Mouse (Mus musculus): ENCODE measurements around the gene Zfp831. TPM values are rescaled to one million over a fixed set of nuclear protein-coding genes. Genes with fewer than 3 reads are reported as not detected.

Gene Zfp831
- polyA plus RNA-seq (2015; fragmentation: Nextera tagmentation; extraction: Ambion mirVana), result not detected in 2 replicates

DNA sequence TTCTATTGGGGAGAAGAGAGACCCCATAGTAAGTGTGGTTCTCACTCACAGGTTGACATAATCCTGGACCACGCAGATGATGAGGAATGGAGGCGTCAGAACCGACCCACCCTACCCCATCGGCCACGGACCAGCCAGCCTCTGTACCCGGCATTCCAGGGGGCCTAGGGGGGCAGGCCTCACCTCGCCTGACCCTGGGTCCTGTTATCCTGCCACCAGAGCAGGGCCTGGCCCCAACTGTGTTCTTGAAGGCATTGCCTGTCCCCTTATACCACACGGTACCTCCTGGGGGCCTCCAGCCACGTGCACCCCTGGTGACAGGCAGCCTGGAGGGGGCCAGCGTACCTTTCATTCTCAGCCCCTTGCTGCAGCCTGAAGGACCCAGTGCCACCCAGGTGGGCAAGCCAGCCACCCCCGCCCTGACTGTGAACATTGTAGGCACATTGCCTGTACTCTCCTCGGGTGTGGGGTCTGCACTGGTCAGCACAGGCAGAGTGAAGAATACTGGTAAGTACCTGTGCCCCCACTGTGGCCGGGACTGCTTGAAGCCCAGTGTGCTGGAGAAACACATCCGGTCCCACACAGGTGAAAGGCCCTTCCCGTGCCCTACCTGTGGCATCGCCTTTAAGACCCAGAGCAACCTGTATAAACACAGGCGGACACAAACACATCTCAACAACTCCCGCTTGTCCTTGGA, at the start of gene Zfp831:
Zfp831 (plus strand) TSS at position 87 of the 697 bp plus-strand sequence.
- Histone ChIP-seq H3K4me2 (ENCODE audit: low read depth, low read length) (no peak within 1 kb of the TSS), H3K27me3 (ENCODE audit: control insufficient read depth, insufficient read depth, low read depth, low read length) (no peaks in the 10 kb centered on the region), H3K36me3 (ENCODE audit: control insufficient read depth, insufficient read depth, low read length) (no peaks in the 10 kb centered on the region), H3K4me1 (replicated peaks; ENCODE audit: control insufficient read depth, insufficient read depth, low read length) (no peaks in the 10 kb centered on the region), H3K9ac (ENCODE audit: low read length) (no peak within 1 kb of the TSS), H3K27ac (ENCODE audit: low read length) (no peak within 1 kb of the TSS), H3K4me3 (ENCODE audit: low read length) (no peak within 1 kb of the TSS), H3K9me3 (ENCODE audit: control insufficient read depth, low read length) (no peaks in the 10 kb centered on the region)
- 73% methylated on average over 18 of the region's 18 CpGs for WGBS
- no peak for ATAC-seq (ENCODE audit: low read depth)

DNA sequence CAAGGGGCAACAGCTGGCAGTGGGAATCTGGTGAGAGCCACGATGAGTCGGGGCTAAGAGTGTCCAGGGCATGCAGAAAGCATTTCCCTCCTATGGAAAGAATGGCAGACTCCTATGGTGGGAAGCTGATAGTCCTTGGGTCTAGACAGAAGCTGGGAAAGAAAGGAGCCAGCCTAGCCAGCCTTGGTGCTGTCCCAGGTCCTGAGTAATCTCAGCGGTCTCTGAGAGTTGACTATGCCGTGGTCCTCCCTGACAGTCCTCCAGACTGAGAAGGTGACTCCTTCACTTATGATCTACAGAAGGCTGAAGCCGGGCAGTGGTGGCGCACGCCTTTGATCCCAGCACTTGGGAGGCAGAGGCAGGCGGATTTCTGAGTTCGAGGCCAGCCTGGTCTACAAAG, 48.4 kb upstream of the Zfp831 start:
- Histone ChIP-seq H3K36me3 (ENCODE audit: control insufficient read depth, insufficient read depth, low read length) (no peaks in the 10 kb centered on the region), H3K9me3 (ENCODE audit: control insufficient read depth, low read length) (no peaks in the 10 kb centered on the region), H3K4me3 (ENCODE audit: low read length) (no peak overlapping the region), H3K27ac (ENCODE audit: low read length) (no peak overlapping the region), H3K27me3 (ENCODE audit: control insufficient read depth, insufficient read depth, low read depth, low read length) (no peaks in the 10 kb centered on the region), H3K4me2 (ENCODE audit: low read depth, low read length) (no peak overlapping the region), H3K9ac (ENCODE audit: low read length) (no peak overlapping the region), H3K4me1 (replicated peaks; ENCODE audit: control insufficient read depth, insufficient read depth, low read length) (no peaks in the 10 kb centered on the region)
- WGBS, result 62% methylated on average over 9 of the region's 9 CpGs
- no peak for ATAC-seq (ENCODE audit: low read depth)

DNA sequence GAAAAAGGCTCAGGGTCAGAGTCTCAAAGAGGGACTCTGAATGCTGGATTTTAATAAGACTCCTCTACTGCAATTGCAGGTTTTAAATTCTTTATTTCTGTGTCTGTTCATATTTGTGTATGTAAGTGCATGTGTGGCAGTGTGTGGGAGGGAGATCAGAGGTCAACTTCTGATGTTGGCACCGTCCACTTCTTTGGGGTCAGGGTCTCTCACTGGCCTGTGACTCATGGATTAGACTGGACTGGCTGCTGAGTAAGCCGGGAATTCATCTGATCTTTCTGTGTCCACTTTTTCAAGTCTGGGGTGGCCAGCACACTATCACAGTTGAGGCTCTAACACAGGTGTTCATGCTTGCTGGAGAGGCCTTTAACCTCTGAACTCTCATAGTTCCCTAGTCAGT, 47.7 kb upstream of the Zfp831 start:
- 70% methylated on average over 2 of the region's 2 CpGs for WGBS
- Histone ChIP-seq H3K4me2 (ENCODE audit: low read depth, low read length) (no peak overlapping the region), H3K36me3 (ENCODE audit: control insufficient read depth, insufficient read depth, low read length) (no peaks in the 10 kb centered on the region), H3K9me3 (ENCODE audit: control insufficient read depth, low read length) (no peaks in the 10 kb centered on the region), H3K27ac (ENCODE audit: low read length) (no peak overlapping the region), H3K9ac (ENCODE audit: low read length) (no peak overlapping the region), H3K4me1 (replicated peaks; ENCODE audit: control insufficient read depth, insufficient read depth, low read length) (no peaks in the 10 kb centered on the region), H3K4me3 (ENCODE audit: low read length) (no peak overlapping the region), H3K27me3 (ENCODE audit: control insufficient read depth, insufficient read depth, low read depth, low read length) (no peaks in the 10 kb centered on the region)
- ATAC-seq (ENCODE audit: low read depth), result no peak

DNA sequence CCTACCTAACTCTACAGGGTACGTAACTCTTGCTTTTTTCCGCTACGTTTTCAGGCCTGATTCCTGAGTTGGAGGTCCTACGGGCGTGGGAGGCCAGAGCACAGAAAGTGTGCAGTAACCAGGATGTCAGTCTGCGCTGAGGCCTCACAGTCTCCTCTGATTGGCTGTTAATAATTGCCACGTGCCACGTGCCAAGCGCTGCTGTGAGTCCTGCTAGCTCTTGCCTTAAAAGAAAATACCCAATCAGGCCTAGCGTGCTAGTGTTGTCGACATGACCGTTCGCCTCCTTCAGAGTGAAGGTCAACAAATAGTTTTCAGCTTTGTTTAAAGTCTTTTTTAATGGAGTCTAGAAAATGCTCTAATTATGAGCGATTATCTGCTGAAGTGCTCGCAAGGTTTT, 46.9 kb upstream of the Zfp831 start:
- H3K27me3 ChIP-seq (ENCODE audit: control insufficient read depth, insufficient read depth, low read depth, low read length), result no peaks in the 10 kb centered on the region
- H3K27ac ChIP-seq (ENCODE audit: low read length), result no peak overlapping the region
- H3K9me3 ChIP-seq (ENCODE audit: control insufficient read depth, low read length), result no peaks in the 10 kb centered on the region
- ATAC-seq (ENCODE audit: low read depth), result no peak
- no peaks in the 10 kb centered on the region for H3K36me3 ChIP-seq (ENCODE audit: control insufficient read depth, insufficient read depth, low read length)
- H3K4me2 ChIP-seq (ENCODE audit: low read depth, low read length), result no peak overlapping the region
- no peak overlapping the region for H3K4me3 ChIP-seq (ENCODE audit: low read length)
- H3K4me1 ChIP-seq (replicated peaks; ENCODE audit: control insufficient read depth, insufficient read depth, low read length), result no peaks in the 10 kb centered on the region
- H3K9ac ChIP-seq (ENCODE audit: low read length), result no peak overlapping the region
- WGBS, result 79% methylated on average over 15 of the region's 15 CpGs

DNA sequence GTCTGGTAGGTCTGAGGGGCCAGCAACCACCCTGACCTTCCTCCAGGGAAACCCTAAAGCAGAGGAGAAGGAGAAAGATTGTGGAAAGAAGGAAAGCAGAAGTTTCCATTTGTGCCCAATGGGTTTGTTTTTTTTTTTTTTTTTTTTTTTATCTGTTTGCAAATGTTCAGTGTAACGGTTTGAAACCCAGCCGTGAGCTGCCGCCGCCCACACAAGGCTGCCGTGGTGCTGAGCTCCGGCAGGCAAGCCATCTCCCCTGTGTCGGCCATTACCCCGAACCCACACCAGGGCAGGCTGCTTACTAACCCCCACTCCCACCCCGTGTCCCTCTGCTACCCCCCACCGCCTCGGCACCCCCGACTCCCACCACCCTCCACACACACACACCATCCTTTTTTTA, 44.9 kb upstream of the Zfp831 start:
- H3K27me3 ChIP-seq (ENCODE audit: control insufficient read depth, insufficient read depth, low read depth, low read length), result no peaks in the 10 kb centered on the region
- H3K36me3 ChIP-seq (ENCODE audit: control insufficient read depth, insufficient read depth, low read length), result no peaks in the 10 kb centered on the region
- WGBS, result 52% methylated on average over 12 of the region's 12 CpGs
- H3K4me1 ChIP-seq (replicated peaks; ENCODE audit: control insufficient read depth, insufficient read depth, low read length), result no peaks in the 10 kb centered on the region
- H3K9me3 ChIP-seq (ENCODE audit: control insufficient read depth, low read length), result no peaks in the 10 kb centered on the region
- ATAC-seq (ENCODE audit: low read depth), result no peak
- H3K9ac ChIP-seq (ENCODE audit: low read length), result no peak overlapping the region
- H3K27ac ChIP-seq (ENCODE audit: low read length), result peak overlapping the region; percentile 50
- H3K4me3 ChIP-seq (ENCODE audit: low read length), result no peak overlapping the region
- no peak overlapping the region for H3K4me2 ChIP-seq (ENCODE audit: low read depth, low read length)

DNA sequence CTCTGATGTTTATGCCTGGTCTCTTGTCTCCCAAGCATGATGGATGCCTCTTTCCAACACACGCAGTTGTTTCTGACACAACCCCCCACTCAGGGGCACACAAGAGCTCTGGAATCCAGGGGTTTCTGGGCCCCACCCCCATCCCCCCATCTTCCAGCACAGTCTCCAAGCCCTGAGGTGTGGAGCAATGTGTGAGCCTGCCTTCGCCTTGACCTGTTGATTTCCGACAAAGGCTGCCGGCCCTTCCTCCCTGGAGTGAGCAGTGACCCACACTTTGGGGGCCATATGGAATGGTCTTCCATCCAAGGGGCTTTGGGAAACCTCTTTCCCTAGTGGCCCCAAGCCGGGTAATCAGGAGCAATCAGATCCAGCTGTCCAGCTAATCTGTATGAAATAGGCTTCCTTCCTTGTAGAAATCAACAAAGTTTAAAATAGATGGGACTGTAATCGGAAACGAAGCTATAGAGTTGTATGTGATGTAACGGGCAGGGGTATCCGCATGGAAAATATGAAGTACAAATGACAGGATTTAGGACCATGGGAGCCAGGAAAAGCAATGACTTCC, 44.2 kb upstream of the Zfp831 start:
- no peak overlapping the region for H3K9ac ChIP-seq (ENCODE audit: low read length)
- 55% methylated on average over 9 of the region's 9 CpGs for WGBS
- no peak overlapping the region for H3K4me3 ChIP-seq (ENCODE audit: low read length)
- H3K9me3 ChIP-seq (ENCODE audit: control insufficient read depth, low read length), result no peaks in the 10 kb centered on the region
- peak; percentile 39 for ATAC-seq (ENCODE audit: low read depth)
- H3K36me3 ChIP-seq (ENCODE audit: control insufficient read depth, insufficient read depth, low read length), result no peaks in the 10 kb centered on the region
- H3K27ac ChIP-seq (ENCODE audit: low read length), result peak overlapping the region; percentile 71
- H3K4me2 ChIP-seq (ENCODE audit: low read depth, low read length), result no peak overlapping the region
- no peaks in the 10 kb centered on the region for H3K4me1 ChIP-seq (replicated peaks; ENCODE audit: control insufficient read depth, insufficient read depth, low read length)
- no peaks in the 10 kb centered on the region for H3K27me3 ChIP-seq (ENCODE audit: control insufficient read depth, insufficient read depth, low read depth, low read length)

- Histone ChIP-seq H3K4me3 (ENCODE audit: low read length) (no peak overlapping the region), H3K36me3 (ENCODE audit: control insufficient read depth, insufficient read depth, low read length) (no peaks in the 10 kb centered on the region), H3K9me3 (ENCODE audit: control insufficient read depth, low read length) (no peaks in the 10 kb centered on the region), H3K27ac (ENCODE audit: low read length) (peak overlapping the region; percentile 71), H3K4me2 (ENCODE audit: low read depth, low read length) (no peak overlapping the region), H3K9ac (ENCODE audit: low read length) (no peak overlapping the region), H3K4me1 (replicated peaks; ENCODE audit: control insufficient read depth, insufficient read depth, low read length) (no peaks in the 10 kb centered on the region), H3K27me3 (ENCODE audit: control insufficient read depth, insufficient read depth, low read depth, low read length) (no peaks in the 10 kb centered on the region)
- WGBS, result 41% methylated on average over 9 of the region's 9 CpGs
- ATAC-seq (ENCODE audit: low read depth), result peak; percentile 66
Measured at GRCm38 (mm10) chr2:174599853-174600271, 43.5 kb upstream of the Zfp831 start.

DNA sequence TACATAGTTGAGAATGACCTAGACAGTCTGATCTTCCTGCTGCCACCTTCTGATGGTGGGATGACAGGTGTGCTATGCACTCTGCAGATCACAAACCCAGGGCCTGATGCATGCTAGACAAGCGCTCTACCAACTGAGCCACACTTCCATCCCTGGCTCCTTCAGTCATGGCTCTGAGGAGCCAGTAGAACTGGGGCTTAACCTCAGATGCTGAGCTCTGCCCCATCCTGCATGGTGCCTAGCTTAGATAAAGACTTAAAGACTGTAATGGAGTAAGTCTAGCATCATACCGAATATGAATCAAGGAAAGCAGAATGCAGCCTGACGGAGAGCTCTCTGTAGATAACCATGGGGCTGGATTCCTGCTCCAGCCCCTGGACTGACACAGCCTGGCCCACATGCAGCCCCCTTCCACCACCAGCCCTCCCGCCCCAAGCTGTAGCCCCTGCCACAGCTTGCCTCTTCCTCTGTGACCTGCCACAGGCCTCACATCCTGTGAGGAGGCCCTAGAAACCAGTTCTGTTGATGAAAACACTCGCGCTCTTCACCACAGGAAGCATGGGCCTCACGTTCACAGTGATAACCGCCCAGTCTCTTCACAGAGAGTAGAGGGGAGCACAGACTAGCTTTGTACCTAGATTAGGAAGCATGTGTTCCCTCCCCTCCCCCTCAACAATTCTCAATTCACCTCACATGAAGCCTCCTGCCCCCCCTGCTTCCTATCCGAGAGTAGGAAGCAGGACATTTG, 41.2 kb upstream of the Zfp831 start:
- no peak overlapping the region for H3K4me2 ChIP-seq (ENCODE audit: low read depth, low read length)
- no peak overlapping the region for H3K4me3 ChIP-seq (ENCODE audit: low read length)
- H3K9me3 ChIP-seq (ENCODE audit: control insufficient read depth, low read length), result no peaks in the 10 kb centered on the region
- no peak overlapping the region for H3K9ac ChIP-seq (ENCODE audit: low read length)
- WGBS, result 45% methylated on average over 9 of the region's 9 CpGs
- H3K27me3 ChIP-seq (ENCODE audit: control insufficient read depth, insufficient read depth, low read depth, low read length), result no peaks in the 10 kb centered on the region
- H3K4me1 ChIP-seq (replicated peaks; ENCODE audit: control insufficient read depth, insufficient read depth, low read length), result no peaks in the 10 kb centered on the region
- peak; percentile 56 for ATAC-seq (ENCODE audit: low read depth)
- H3K36me3 ChIP-seq (ENCODE audit: control insufficient read depth, insufficient read depth, low read length), result no peaks in the 10 kb centered on the region
- peak overlapping the region; percentile 47 for H3K27ac ChIP-seq (ENCODE audit: low read length)

DNA sequence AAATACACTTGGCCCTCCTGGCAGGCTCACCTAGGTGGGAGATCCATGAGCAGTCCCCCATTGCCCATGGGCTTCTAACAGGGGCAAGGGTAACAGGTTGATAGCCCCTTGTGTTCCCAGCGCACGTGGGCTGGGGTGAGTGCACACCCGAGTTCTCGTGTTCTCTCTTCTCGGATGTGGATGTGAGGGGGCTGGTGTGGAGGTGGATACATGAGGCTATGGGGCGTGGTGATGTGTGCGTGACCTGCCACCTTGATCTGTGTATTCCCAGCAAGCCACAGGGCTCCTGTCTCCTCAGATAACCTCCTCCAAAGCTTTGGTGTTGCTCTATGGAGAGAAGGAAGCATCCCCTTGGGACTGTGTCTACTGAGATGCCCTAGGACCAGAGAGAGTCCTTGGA, 40.0 kb upstream of the Zfp831 start:
- no peak for ATAC-seq (ENCODE audit: low read depth)
- H3K9ac ChIP-seq (ENCODE audit: low read length), result no peak overlapping the region
- no peaks in the 10 kb centered on the region for H3K36me3 ChIP-seq (ENCODE audit: control insufficient read depth, insufficient read depth, low read length)
- no peak overlapping the region for H3K4me3 ChIP-seq (ENCODE audit: low read length)
- H3K9me3 ChIP-seq (ENCODE audit: control insufficient read depth, low read length), result no peaks in the 10 kb centered on the region
- H3K27ac ChIP-seq (ENCODE audit: low read length), result no peak overlapping the region; the same call in 1 of the 2 replicates
- no peaks in the 10 kb centered on the region for H3K27me3 ChIP-seq (ENCODE audit: control insufficient read depth, insufficient read depth, low read depth, low read length)
- H3K4me1 ChIP-seq (replicated peaks; ENCODE audit: control insufficient read depth, insufficient read depth, low read length), result no peaks in the 10 kb centered on the region
- 90% methylated on average over 7 of the region's 7 CpGs for WGBS
- no peak overlapping the region for H3K4me2 ChIP-seq (ENCODE audit: low read depth, low read length)

Data from lung, embryonic 16.5 days (tissue).